Mouse (Mus musculus) testis, adult 2 months (tissue): ENCODE results near the gene Slc6a21. TPM values are rescaled to one million over a fixed set of nuclear protein-coding genes. Genes with fewer than 3 reads are reported as not detected.

Source experiments
- H3K27ac ChIP-seq: fragments of 200-500 bp; 2 replicates; pipeline ENCODE4 v1.5.1; 2012; ENCODE audit warnings: low read depth, low read length; ENCODE audit not compliant: control insufficient read depth, insufficient read depth
- H3K27me3 ChIP-seq: fragments of 200-500 bp; 2 replicates; pipeline ENCODE4 v1.6.1; 2012; ENCODE audit warnings: mild to moderate bottlenecking, low read length, moderate library complexity; ENCODE audit not compliant: control insufficient read depth, insufficient read depth
- H3K36me3 ChIP-seq: fragments of 200-500 bp; 2 replicates; pipeline ENCODE4 v1.6.1; 2012; ENCODE audit warnings: mild to moderate bottlenecking, low read length; ENCODE audit not compliant: control insufficient read depth, insufficient read depth
- H3K4me1 ChIP-seq: fragments of 200-500 bp; 2 replicates; pipeline ENCODE4 v1.6.1; 2012; ENCODE audit warnings: low read length; ENCODE audit not compliant: control insufficient read depth, insufficient read depth
- H3K4me3 ChIP-seq: fragments of 200-500 bp; 2 replicates; pipeline ENCODE4 v1.5.1; 2012; ENCODE audit warnings: low read depth, mild to moderate bottlenecking, low read length, moderate library complexity, mixed read lengths; ENCODE audit not compliant: control insufficient read depth
- CTCF ChIP-seq: fragments of 200-500 bp; IDR thresholded peaks from 2 replicates; pipeline ENCODE4 v1.5.1; 2012; ENCODE audit warnings: low read depth, mild to moderate bottlenecking, inconsistent platforms, low read length, moderate library complexity; ENCODE audit not compliant: control insufficient read depth, insufficient read depth, insufficient replicate concordance
- POLR2A ChIP-seq: fragments of 200-500 bp; IDR thresholded peaks from 2 replicates; pipeline ENCODE4 v1.6.1; 2012; ENCODE audit warnings: low read depth, mild to moderate bottlenecking, inconsistent platforms, low read length, moderate library complexity; ENCODE audit not compliant: control insufficient read depth
- polyA plus RNA-seq: library from polyadenylated mRNA; depleted of rRNA; stranded (reverse); fragments of >200 nt; gene quantifications from 2 replicates; pipeline ENCODE4 v1.2.3, GENCODE M21; 2012

Gene Slc6a21
- polyA plus RNA-seq, 1 experiment = 785 TPM

DNA sequence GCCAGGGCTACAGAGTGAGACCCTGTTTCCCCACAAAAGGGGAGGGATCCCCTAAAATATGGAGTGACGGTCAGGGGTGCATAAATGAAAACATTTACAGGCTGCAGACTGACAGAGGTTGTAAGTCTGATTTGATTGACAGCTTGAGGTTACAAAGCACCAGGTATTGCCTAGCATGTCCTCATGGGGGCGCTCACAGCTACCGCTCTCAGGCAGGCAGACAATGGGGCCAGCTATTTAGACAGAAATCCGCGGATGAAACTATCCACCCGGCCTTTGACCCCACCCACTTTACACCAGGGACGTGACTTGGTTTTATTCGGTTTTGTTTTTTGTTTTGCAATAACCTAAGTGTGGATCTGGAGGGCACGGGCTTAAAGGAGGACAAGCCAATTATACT, 32.1 kb downstream of the Slc6a21 start:
- Histone ChIP-seq H3K4me3 (no peak overlapping the region), H3K27ac (no peak overlapping the region), H3K27me3 (no peaks in the 10 kb centered on the region), H3K36me3 (no peaks in the 10 kb centered on the region), H3K4me1 (peaks cover 20% of the 10 kb centered on the region)
- TF ChIP-seq CTCF = peak; percentile 66; the same call in 1 of the 2 replicates
- no peak for TF ChIP-seq POLR2A

DNA sequence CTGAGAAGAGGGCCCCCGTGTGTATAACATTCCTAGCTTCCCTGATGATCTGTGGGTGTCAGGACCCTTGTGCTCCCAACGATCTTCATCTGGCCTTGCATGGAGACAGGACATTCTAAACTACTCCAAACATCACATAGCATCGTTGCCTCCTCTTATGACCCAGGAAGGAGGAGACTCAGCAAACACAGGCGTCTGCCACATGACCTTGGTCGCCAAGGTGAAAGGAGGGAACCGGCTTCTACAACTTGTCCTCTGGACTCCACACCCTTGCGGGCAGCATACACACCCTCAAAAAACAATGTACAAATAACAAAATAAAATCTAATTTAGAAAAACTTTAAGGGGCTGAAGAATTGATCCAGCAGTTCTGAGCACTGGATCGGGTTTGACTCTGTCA, 34.7 kb downstream of the Slc6a21 start:
- no peak overlapping the region for H3K27ac ChIP-seq
- no peak overlapping the region for H3K4me3 ChIP-seq
- peaks cover 18% of the 10 kb centered on the region for H3K4me1 ChIP-seq
- TF ChIP-seq CTCF = no peak
- TF ChIP-seq POLR2A = no peak
- H3K27me3 ChIP-seq = no peaks in the 10 kb centered on the region
- no peaks in the 10 kb centered on the region for H3K36me3 ChIP-seq

DNA sequence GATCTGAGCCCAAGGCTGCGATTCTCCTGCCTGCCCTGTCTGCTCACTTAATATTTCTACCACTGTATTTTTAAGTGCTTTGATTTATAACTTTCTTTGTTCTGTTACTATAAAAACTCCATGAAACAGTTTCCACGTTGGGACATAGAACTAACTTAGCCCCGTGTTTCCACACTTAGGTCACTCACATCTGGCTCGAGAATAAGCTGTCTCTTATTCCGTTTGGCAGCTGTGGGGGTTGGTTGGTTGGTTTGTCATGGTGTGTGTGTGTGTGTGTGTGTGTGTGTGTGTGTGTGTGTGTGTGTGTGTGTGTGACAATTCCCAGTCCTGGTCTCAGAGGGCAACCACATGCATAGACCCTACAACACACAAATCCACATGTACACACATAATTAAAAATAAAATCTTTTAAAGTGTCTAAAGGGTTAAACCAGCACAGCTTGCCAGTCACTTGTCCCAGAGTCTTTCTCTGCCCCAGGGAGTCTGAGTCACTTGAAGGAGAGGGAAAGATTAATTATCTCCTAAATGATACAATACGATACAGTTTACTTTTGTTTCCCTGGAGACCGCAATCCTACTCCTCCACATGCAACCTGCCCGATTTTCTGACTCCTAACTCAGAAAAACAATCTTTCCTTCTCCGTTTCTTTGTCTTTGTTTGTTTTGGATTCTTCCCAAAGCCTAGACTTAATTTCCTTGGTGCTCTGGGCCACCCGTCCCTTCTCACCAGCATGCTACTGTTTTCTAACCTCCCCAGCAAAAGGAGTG, 35.6 kb downstream of the Slc6a21 start:
- no peaks in the 10 kb centered on the region for H3K27me3 ChIP-seq
- TF ChIP-seq POLR2A (no peak), CTCF (no peak)
- H3K4me3 ChIP-seq = no peak overlapping the region
- H3K27ac ChIP-seq = peak overlapping the region; percentile 46; the same call in 1 of the 2 replicates
- H3K36me3 ChIP-seq = no peaks in the 10 kb centered on the region
- peaks cover 18% of the 10 kb centered on the region for H3K4me1 ChIP-seq

DNA sequence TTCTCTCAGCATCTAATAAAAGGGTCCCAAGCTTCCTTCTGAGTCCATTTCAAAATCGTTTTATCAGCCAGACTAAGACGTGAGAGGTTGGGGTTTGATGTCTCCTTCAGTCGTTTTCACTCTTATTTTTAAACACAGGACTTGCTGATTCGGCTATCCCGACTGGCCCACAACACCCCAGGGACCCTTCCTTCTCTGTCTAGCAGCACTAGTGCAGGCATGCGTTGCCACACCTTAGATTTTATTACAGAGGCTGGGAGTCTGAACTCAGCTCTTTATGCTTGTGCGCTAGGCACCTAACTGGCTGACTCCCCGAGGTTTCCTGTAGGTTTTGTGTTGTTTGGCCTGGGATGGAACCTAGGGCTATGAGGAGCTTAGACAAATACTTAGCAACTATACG, 36.2 kb downstream of the Slc6a21 start:
- peaks cover 13% of the 10 kb centered on the region for H3K4me1 ChIP-seq
- H3K36me3 ChIP-seq = no peaks in the 10 kb centered on the region
- no peak overlapping the region for H3K4me3 ChIP-seq
- H3K27me3 ChIP-seq = no peaks in the 10 kb centered on the region
- TF ChIP-seq POLR2A (no peak), CTCF (no peak)
- peak overlapping the region; percentile 46 for H3K27ac ChIP-seq

DNA sequence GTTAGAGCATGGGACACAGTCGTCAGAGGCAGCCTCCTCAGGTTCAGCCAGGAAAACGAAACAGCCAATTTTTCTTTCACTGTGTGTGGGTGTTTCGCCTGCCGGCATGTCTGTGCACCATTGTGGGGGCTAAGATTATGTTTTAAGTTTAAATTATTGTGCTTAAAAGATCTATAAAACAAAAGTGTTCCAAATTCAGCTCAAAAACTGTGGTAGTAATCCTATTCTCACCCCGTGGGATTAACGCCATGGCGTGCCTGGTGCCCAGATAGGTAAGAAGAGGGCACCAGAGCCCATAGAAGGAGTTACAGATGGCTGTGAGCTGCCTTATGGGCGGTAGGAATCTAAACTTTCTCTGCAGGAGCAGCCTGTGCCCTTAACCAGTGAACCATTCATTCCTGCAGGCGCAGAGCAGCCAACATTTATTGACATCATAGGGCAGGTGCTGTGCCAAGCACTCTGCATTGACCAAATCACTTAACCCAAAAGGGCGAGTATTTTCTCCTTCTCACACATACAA, 37.9 kb downstream of the Slc6a21 start:
- Histone ChIP-seq H3K4me3 (no peak overlapping the region), H3K36me3 (no peaks in the 10 kb centered on the region), H3K27me3 (no peaks in the 10 kb centered on the region), H3K27ac (no peak overlapping the region), H3K4me1 (peaks cover 3% of the 10 kb centered on the region; the same call in 1 of the 2 replicates)
- TF ChIP-seq POLR2A = no peak
- no peak for TF ChIP-seq CTCF

DNA sequence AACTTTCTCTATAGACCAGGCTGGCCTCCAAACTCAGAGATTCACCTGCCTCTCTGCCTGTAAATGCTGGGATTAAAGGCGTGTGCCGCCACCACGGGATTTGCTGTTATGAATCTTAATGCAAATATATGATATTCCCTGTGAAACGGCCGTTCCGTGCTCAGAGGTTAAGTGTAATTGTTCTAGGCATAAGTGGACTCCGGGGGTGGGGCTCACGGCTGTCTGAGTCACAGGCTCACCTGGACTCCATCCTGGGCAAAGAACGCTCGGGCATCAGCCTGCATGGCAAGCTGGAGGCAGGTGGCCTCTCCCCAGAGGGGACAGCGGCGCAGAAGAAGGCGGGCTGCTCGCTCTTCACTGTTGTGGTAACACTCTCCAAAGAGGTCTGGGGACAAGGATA, 39.2 kb downstream of the Slc6a21 start:
- TF ChIP-seq POLR2A = no peak
- TF ChIP-seq CTCF = no peak
- no peaks in the 10 kb centered on the region for H3K36me3 ChIP-seq
- H3K27me3 ChIP-seq = no peaks in the 10 kb centered on the region
- H3K27ac ChIP-seq = no peak overlapping the region
- H3K4me1 ChIP-seq = peaks cover 3% of the 10 kb centered on the region; the same call in 1 of the 2 replicates
- no peak overlapping the region for H3K4me3 ChIP-seq

DNA sequence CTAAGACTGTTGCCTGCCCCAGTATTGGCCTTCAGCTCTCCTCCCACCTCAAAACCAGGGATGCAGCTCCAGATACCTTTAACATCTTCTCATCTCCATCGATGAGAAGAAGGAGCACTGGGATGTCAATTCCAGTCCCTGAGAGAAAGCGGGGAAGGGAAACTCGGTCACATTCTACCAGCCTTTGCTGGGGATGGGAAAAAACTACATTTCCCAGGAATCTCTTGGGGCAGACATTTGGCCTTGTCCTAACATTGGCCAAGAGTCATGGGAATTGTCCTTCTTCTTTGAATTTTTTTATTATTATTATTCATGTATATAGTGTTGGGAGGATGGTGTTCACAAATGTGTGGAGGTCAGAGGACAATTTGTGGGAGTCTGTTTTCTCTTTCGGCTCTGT, 44.9 kb downstream of the Slc6a21 start:
- Histone ChIP-seq H3K4me3 (no peak overlapping the region), H3K36me3 (no peaks in the 10 kb centered on the region), H3K27me3 (no peaks in the 10 kb centered on the region), H3K4me1 (peaks cover 6% of the 10 kb centered on the region), H3K27ac (no peak overlapping the region)
- TF ChIP-seq CTCF = no peak
- TF ChIP-seq POLR2A = no peak
